Mouse (Mus musculus): ENCODE measurements around the gene Itpkb.

DNA sequence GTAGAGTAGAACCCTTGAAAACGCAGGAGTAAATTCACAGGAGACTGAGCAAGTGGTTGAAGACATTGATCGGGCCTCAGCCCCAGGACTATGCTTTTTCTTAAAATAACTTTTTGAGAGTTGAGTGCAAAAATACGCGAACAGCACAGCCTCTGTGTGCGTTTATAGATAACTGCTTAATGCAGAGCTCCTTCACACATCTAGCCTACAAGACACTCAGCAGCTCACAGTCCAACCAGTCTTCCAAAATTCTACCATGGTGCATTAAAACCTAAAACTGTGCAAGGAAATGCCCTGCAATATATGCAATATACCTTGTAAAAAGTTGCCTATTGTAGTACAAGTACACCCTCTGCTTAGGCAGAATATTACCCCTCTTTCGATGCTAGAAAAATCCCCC lies 579 bp upstream of the Itpkb start:
- no peak for TF ChIP-seq POLR2A (IDR thresholded peaks at IDR 0.05; ENCODE audit: insufficient read depth, low read length)
- TF ChIP-seq CTCF (IDR thresholded peaks at IDR 0.05; ENCODE audit: low read depth, low read length), result no peak
- no peak for TF ChIP-seq EP300 (IDR thresholded peaks at IDR 0.05; ENCODE audit: insufficient read depth, low read depth, low read length)
